In genomic region chr11:29676718-29677117, GRCm38 (mm10) we compare ENCODE assay signal across 10 mouse cellular contexts. TPM values are rescaled to one million over a fixed set of nuclear protein-coding genes. Genes with fewer than 3 reads are reported as not detected.
A peak's percentile ranks its signal among the peaks of the same experiment; 100 is the strongest.
DNase-seq lines count a peak whose midpoint lies in the region; TF ChIP-seq lines count a peak whose summit lies in the region.
"Had no signal": no experiment of that assay in that cellular context is flagged by ENCODE, and none has a peak within 500 bp of the region (broad histone marks: within the 10 kb centered on the region; RNA-seq: fewer than 3 reads in every experiment).

No protein-coding gene starts in this region.

- TF ChIP-seq CTCF in layer of hippocampus, adult 2 months (conservative IDR thresholded peaks at IDR 0.05) = peak; percentile 59
- peak in 1 of 2 experiments; percentile 43; a peak in 2 of 4 replicates for TF ChIP-seq CTCF in CH12.LX (conservative IDR thresholded peaks at IDR 0.05 in 1 of 2, IDR thresholded peaks at IDR 0.05 in 1 of 2; ENCODE audit: low read depth in 2 of 2, low read length in 2 of 2)

- no peak overlapping the region for H3K4me2 ChIP-seq in CH12.LX (ENCODE audit: insufficient read depth, low read depth, poor library complexity, severe bottlenecking)
- H3K4me2 ChIP-seq: neural tube, embryonic 13.5 days had no signal

- H3K4me1 ChIP-seq in CH12.LX (ENCODE audit: control insufficient read depth in 1 of 2, insufficient read depth in 2 of 2) = peaks cover 0 to 19% of the 10 kb centered on the region in 2 experiments; a peak in 2 of 4 replicates
- H3K4me1 ChIP-seq: neural tube, embryonic 13.5 days had no signal

- H3K4me3 ChIP-seq in layer of hippocampus, adult 2 months = no peak overlapping the region
- no peak overlapping the region for H3K4me3 ChIP-seq in CH12.LX (replicated peaks in 1 of 3; ENCODE audit: low read depth in 2 of 3, low read length in 2 of 3, poor library complexity in 1 of 3)
- H3K4me3 ChIP-seq: neural tube, embryonic 13.5 days had no signal

- no peaks in the 10 kb centered on the region for H3K79me2 ChIP-seq in CH12.LX (replicated peaks; ENCODE audit: control insufficient read depth, extremely low read depth, insufficient read depth, poor library complexity, severe bottlenecking)

- dilution Hi-C loops in CH12.LX (cut with MboI; ENCODE audit: extremely low pct_ligation_motif_present, extremely low pct_unique_long_range_greater_than_20kb, low sequenced_read_pairs) = no loop called here

- in situ Hi-C loops in CH12.LX (cut with MboI; ENCODE audit: low pct_ligation_motif_present, low pct_unique_long_range_greater_than_20kb, low sequenced_read_pairs) = no loop called here

- no peaks in the 10 kb centered on the region for H3K36me3 ChIP-seq in CH12.LX (replicated peaks in 1 of 2; ENCODE audit: control insufficient read depth in 1 of 2, insufficient read depth in 1 of 2, low read length in 1 of 2)
- H3K36me3 ChIP-seq: neural tube, embryonic 13.5 days had no signal

- no peak for TF ChIP-seq EP300 in CH12.LX (IDR thresholded peaks at IDR 0.05; ENCODE audit: low read length)

- intact Hi-C loops in heart, postnatal 25 days (cut with DNase I) = no loop called here

- H3K9ac ChIP-seq in CH12.LX (ENCODE audit: insufficient read depth, low read depth) = no peak overlapping the region
- H3K9ac ChIP-seq: neural tube, embryonic 13.5 days had no signal

- TF ChIP-seq POLR2A in CH12.LX (IDR thresholded peaks at IDR 0.05; ENCODE audit: low read depth, low read length) = no peak

- no peak for DNase-seq in layer of hippocampus, adult 2 months (ENCODE audit: low spot score in 2 of 2)
- DNase-seq in layer of hippocampus, adult 11-12 months (ENCODE audit: low spot score) = no peak
- DNase-seq in CH12.LX (ENCODE audit: extremely low read depth) (peak; percentile 17), R1 (ENCODE audit: low read depth, low spot score) (peak; percentile 79)
- peak; percentile 20 for DNase-seq in naive thymus-derived CD4-positive, alpha-beta T cell, adult 2 months (ENCODE audit: low read depth)
- no peak for DNase-seq in embryo, embryonic 10 days (ENCODE audit: low spot score)
- DNase-seq in frontal cortex, adult 2 months (ENCODE audit: extremely low spot score in 1 of 2, low spot score in 1 of 2) = no peak
- no peak for DNase-seq in heart, postnatal 25 days (ENCODE audit: low spot score)
- DNase-seq: kidney, adult 11 months had no signal

- H3K9me3 ChIP-seq in CH12.LX (replicated peaks; ENCODE audit: low read length) = peaks cover 9% of the 10 kb centered on the region
- H3K9me3 ChIP-seq: neural tube, embryonic 13.5 days had no signal

- no peak overlapping the region for H3K27ac ChIP-seq in layer of hippocampus, adult 2 months
- H3K27ac ChIP-seq in CH12.LX (ENCODE audit: insufficient read depth, low read depth) = no peak overlapping the region
- H3K27ac ChIP-seq: neural tube, embryonic 13.5 days had no signal

- H3K27me3 ChIP-seq in CH12.LX (replicated peaks) = no peaks in the 10 kb centered on the region
- H3K27me3 ChIP-seq: neural tube, embryonic 13.5 days had no signal

- no peak; the same call in 1 of the 2 replicates for TF ChIP-seq RAD21 in CH12.LX (IDR thresholded peaks at IDR 0.05; ENCODE audit: low read depth, low read length)

TF ChIP-seq in CH12.LX, 34 proteins besides CTCF, POLR2A, EP300 and RAD21:
- TF ChIP-seq SMC3 (IDR thresholded peaks at IDR 0.05; ENCODE audit: low read depth, low read length) (peak; percentile 27), ZKSCAN1 (IDR thresholded peaks at IDR 0.05; ENCODE audit: borderline replicate concordance, low read depth, low read length) (no peak)

RNA-seq across cellular contexts. Expression of gene Rtn4, which starts 16.0 kb away (rescaled TPM):
- total RNA-seq in layer of hippocampus, adult 2 months (2021) = 100 to 1,000 TPM; 456 to 473 TPM
- total RNA-seq in CH12.LX (2012; rRNA removed) (95.8 and 106 TPM in 2 replicates), CH12.LX (2014; rRNA removed) (168 and 182 TPM in 2 replicates)
- polyA plus RNA-seq in CH12.LX (2012; ENCODE audit: insufficient read length, low read depth) = 210 and 224 TPM in 2 replicates
- polyA plus RNA-seq in frontal cortex, adult 2 months (2012; rRNA removed) = 587 and 624 TPM in 2 replicates
- total RNA-seq in heart, postnatal 25 days (2021) = 10 to 100 TPM; 84.9 to 93.5 TPM

Comparison
In these comparisons a context has a peak if more than half of its experiments do, and no peak if none do; other contexts are left out.
1. DNase-seq: peak in CH12.LX (single experiment), R1 (single experiment) and naive thymus-derived CD4-positive, alpha-beta T cell, adult 2 months (single experiment); none in layer of hippocampus, adult 2 months (0 of 2), layer of hippocampus, adult 11-12 months (single experiment), embryo, embryonic 10 days (single experiment), frontal cortex, adult 2 months (0 of 2) and heart, postnatal 25 days (single experiment).